Mouse (Mus musculus): Measurements from ENCODE around the gene Gm38655. TPM values are rescaled to one million over a fixed set of nuclear protein-coding genes. Genes with fewer than 3 reads are reported as not detected.
"Not testable (repeated sequence)": the region's sequence is repeated elsewhere in the genome, so short reads cannot be mapped to it uniquely, and the experiment has no call there.

Gene Gm38655
- polyA plus RNA-seq, 1 experiment from 2014 or later: not detected

DNA sequence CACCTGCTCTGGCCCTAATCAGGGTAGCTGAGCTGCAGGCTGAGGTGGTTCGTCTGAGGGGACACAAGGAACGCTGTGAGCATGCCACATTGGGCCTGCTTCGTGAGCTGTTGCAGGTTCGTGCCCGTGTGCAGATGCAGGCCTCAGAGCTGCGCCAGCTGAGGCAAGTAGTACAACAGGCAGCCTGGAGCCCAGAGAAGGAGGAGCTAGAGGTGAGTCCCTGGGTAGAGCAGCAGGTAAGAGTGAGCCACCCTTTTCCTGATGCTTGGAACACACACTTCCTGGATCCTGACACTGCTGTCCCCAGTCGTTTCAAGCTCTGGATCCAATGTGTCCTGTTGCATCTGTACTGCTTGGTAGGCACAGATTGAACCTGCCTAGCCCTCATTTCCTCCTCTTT is 11.9 kb downstream of the Gm38655 start:
- 76% methylated on average over 7 of the region's 7 CpGs for WGBS
- no peak overlapping the region for H3K9ac ChIP-seq
- H3K4me2 ChIP-seq (replicated peaks): no peak overlapping the region
- no peaks in the 10 kb centered on the region for H3K9me3 ChIP-seq (replicated peaks)
- H3K27me3 ChIP-seq: no peaks in the 10 kb centered on the region
- peaks cover 26% of the 10 kb centered on the region for H3K36me3 ChIP-seq
- H3K27ac ChIP-seq: no peak overlapping the region
- no peaks in the 10 kb centered on the region for H3K4me1 ChIP-seq
- no peak for ATAC-seq (ENCODE audit: low FRiP score)
- no peak overlapping the region for H3K4me3 ChIP-seq

DNA sequence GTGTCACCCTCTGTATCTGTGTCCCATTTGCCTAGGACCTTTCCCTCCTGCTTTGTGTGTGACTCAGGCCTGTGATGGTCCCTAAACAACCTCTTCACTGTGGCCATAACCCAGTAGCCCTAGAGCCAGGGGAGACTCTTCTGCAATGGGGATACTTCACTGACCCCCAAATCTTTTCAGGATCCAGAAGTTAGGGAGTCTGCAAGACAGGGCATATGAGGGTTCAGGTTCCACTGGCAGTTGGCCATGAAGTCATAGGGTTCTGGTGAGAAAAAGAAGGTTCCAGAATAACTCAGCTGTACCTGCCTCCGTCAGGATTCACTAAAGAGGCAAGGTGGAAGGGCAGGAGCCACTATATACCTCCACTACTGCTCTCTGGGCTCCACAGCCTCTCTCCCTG is 13.1 kb downstream of the Gm38655 start, which contains the start of gene Ccdc154:
Gene Ccdc154 (plus strand): TSS at position 301 of the 400 bp plus-strand sequence.
- no peak within 1 kb of the TSS for H3K4me2 ChIP-seq (replicated peaks)
- H3K4me1 ChIP-seq: no peaks in the 10 kb centered on the region
- WGBS: 90% methylated on average over 1 of the region's 1 CpGs
- H3K4me3 ChIP-seq: no peak within 1 kb of the TSS
- ATAC-seq (ENCODE audit: low FRiP score): no peak
- H3K9ac ChIP-seq: no peak within 1 kb of the TSS
- no peaks in the 10 kb centered on the region for H3K27me3 ChIP-seq
- peaks cover 36% of the 10 kb centered on the region for H3K36me3 ChIP-seq
- H3K9me3 ChIP-seq (replicated peaks): no peaks in the 10 kb centered on the region
- no peak within 1 kb of the TSS for H3K27ac ChIP-seq

DNA sequence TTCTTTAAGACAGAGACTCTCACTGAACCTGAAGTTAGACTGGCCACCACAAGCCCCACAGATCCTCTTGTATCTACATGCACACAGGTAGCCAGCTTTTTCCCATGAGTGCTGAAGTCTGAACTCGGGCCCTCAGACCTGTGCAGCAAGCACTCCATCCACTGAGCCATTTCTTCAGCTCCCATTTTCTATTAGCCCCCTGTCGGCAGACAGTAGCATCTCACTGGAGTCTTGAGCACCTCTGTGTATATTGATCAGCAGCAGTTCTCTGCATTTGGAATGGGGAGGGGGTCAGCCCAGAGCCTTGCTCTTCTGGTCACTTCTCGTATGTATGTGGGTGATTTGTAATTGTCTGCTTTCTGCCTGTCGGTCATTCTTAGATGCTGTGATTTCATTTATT is 35.3 kb downstream of the Gm38655 start:
- Histone ChIP-seq H3K36me3 (peaks cover 21% of the 10 kb centered on the region), H3K27me3 (no peaks in the 10 kb centered on the region), H3K9ac (no peak overlapping the region), H3K27ac (no peak overlapping the region), H3K9me3 (replicated peaks) (no peaks in the 10 kb centered on the region), H3K4me2 (replicated peaks) (no peak overlapping the region), H3K4me1 (peaks cover 7% of the 10 kb centered on the region; the same call in 1 of the 2 replicates), H3K4me3 (no peak overlapping the region)
- WGBS: 77% methylated on average over 4 of the region's 4 CpGs
- ATAC-seq (ENCODE audit: low FRiP score): no peak

DNA sequence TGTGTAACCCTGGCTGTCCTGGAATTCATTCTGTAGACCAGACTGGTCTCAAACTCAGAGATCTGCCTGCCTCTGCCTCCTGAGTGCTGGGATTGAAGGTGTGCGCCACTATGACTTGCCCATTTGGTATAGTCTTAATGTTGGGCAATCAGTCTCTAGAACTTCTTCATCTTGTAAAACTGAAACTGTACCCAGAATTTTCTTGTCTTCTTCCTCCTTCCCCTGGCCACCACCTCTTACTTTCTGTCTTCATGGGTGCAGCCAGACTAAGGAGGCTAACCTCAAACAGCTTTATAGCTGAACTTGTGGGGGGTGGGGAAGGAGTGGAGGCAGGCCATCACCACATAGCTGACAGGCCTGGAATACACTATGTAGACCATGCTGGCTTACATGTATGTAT is 36.5 kb downstream of the Gm38655 start:
- no peak overlapping the region for H3K4me3 ChIP-seq
- H3K9me3 ChIP-seq (replicated peaks): no peaks in the 10 kb centered on the region
- no peak overlapping the region for H3K27ac ChIP-seq
- ATAC-seq (ENCODE audit: low FRiP score): no peak
- H3K4me1 ChIP-seq: peaks cover 17% of the 10 kb centered on the region
- H3K27me3 ChIP-seq: no peaks in the 10 kb centered on the region
- H3K4me2 ChIP-seq (replicated peaks): no peak overlapping the region
- H3K9ac ChIP-seq: no peak overlapping the region
- WGBS: 100% methylated on average over 1 of the region's 1 CpGs
- peaks cover 11% of the 10 kb centered on the region for H3K36me3 ChIP-seq

DNA sequence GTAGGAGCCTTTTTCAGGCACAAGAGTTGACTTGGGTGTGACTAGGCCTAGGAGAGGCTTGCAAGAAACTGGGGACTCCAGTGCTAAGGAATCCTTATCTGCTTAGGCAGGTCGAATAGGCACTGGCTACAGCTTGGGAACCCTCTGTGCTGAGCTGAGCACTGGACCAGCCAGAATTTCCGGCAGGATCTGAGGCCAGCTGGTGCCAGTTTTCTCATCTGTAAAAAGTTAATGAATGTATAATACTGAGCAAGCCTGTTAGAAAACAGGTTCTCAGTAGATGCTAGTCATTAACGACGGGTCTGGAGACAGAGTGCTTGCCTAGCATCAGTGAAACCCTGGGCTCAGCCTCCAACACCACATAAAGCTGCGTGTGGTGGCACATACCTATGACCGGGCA is 39.6 kb downstream of the Gm38655 start:
- Histone ChIP-seq H3K9me3 (replicated peaks) (no peaks in the 10 kb centered on the region), H3K4me1 (peaks cover 17% of the 10 kb centered on the region), H3K4me2 (replicated peaks) (no peak overlapping the region), H3K36me3 (peaks cover 2% of the 10 kb centered on the region; the same call in 1 of the 2 replicates), H3K4me3 (no peak overlapping the region), H3K27ac (no peak overlapping the region), H3K9ac (no peak overlapping the region), H3K27me3 (no peaks in the 10 kb centered on the region)
- no peak for ATAC-seq (ENCODE audit: low FRiP score)
- WGBS: 93% methylated on average over 6 of the region's 6 CpGs

DNA sequence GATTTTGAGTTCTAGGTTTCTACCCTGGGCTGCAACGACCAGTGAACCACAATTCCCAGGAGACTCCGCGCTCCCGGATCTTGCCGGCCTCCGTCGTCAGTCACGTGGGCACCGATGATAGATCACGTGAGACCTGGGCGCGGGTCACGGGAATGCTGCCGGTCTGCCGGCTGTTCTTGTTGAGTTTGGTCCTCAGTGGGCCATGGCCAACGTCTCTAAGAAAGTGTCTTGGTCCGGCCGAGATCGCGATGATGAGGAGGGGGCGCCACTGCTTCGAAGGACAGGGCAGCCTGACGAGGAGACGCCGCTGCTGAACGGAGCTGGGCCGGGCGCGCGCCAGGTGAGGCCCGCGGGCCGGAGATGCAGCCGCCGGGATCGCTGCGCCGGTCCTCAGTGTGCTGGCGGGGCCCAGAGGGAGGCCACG is 42.0 kb downstream of the Gm38655 start, which contains the start of gene Clcn7:
Gene Clcn7 (plus strand): TSS at position 117 of the 424 bp plus-strand sequence.
- peaks cover 17% of the 10 kb centered on the region for H3K4me1 ChIP-seq
- no peak within 1 kb of the TSS for H3K27ac ChIP-seq
- WGBS: under 1% methylated on average over 36 of the region's 40 CpGs
- ATAC-seq (ENCODE audit: low FRiP score): peak; percentile 87
- H3K27me3 ChIP-seq: no peaks in the 10 kb centered on the region
- H3K4me3 ChIP-seq: peak within 1 kb of the TSS; percentile 89
- H3K9me3 ChIP-seq (replicated peaks): no peaks in the 10 kb centered on the region
- H3K4me2 ChIP-seq (replicated peaks): peak within 1 kb of the TSS; percentile 76
- peak within 1 kb of the TSS; percentile 80 for H3K9ac ChIP-seq
- H3K36me3 ChIP-seq: no peaks in the 10 kb centered on the region; the same call in 1 of the 2 replicates

DNA sequence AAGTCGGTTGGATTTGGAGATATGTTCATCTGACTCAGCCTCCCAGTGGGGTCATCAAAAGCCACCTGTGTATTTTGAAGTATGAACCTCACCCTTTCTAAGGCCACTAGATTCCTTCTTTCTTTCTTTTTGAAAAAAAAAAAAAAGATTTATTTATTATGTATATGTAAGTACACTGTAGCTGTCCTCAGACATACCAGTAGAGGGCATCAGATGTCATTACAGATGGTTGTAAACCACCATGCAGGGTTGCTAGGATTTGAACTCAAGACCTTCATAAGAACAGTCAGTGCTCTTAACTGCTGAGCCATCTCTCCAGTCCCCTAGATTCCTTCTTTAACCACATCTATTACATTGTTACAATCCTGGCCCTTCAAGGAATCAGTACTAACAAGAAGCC is 45.2 kb downstream of the Gm38655 start:
- Histone ChIP-seq H3K27ac (no peak overlapping the region), H3K4me1 (peaks cover 10% of the 10 kb centered on the region), H3K4me3 (no peak overlapping the region), H3K27me3 (no peaks in the 10 kb centered on the region), H3K4me2 (replicated peaks) (no peak overlapping the region), H3K9me3 (replicated peaks) (no peaks in the 10 kb centered on the region), H3K9ac (no peak overlapping the region), H3K36me3 (no peaks in the 10 kb centered on the region)
- ATAC-seq (ENCODE audit: low FRiP score): no peak
- 100% methylated on average over 1 of the region's 1 CpGs for WGBS

DNA sequence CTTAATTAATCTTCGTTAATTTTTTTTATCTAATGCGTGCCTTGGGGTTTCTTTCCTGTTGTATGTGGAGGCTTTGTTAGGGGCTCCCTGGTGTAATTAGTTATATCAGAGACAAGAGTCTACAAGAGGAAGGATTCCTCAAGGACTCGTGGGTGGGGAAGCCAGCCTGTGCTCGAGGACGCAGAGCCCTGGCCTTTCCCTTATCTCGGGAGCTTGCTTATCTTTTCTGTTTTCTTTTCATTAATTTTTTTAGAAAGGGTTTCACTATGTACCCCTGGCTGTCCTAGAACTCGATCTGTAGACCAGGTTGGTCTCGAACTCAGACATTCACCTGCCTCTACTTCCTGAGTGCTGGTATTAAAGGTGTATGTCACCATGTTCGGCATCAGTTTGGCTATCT is 47.6 kb downstream of the Gm38655 start:
- no peak overlapping the region for H3K9ac ChIP-seq
- no peaks in the 10 kb centered on the region for H3K9me3 ChIP-seq (replicated peaks)
- H3K4me2 ChIP-seq (replicated peaks): no peak overlapping the region
- WGBS: 80% methylated on average over 9 of the region's 9 CpGs
- no peak overlapping the region for H3K27ac ChIP-seq
- H3K4me3 ChIP-seq: no peak overlapping the region
- ATAC-seq (ENCODE audit: low FRiP score): no peak
- 0 out of 2 replicates have a peak, but pooled peaks cover 3% of the 10 kb centered on the region for H3K27me3 ChIP-seq
- no peaks in the 10 kb centered on the region for H3K4me1 ChIP-seq
- H3K36me3 ChIP-seq: no peaks in the 10 kb centered on the region

DNA sequence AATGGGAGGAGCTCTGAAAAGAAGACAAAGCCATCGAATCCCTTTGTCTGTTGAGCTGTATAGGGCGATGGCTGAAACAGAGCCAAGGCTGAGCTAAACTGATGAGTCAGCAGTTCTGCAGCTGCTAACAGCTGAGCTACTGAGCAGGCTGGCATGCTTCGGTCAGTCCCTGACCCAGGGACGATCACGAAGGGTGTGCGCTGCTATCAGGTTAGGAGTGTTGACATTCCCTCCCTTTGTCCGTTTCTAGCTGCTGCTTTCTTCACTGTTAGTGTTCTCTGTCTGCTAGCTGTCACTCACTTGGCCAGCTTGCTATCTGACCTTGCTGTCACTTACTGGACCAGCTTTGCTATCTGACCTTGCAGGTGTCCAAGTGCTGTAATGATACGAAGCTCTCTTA is 48.2 kb downstream of the Gm38655 start:
- 56% methylated on average over 8 of the region's 8 CpGs for WGBS
- H3K4me1 ChIP-seq: no peaks in the 10 kb centered on the region
- H3K9me3 ChIP-seq (replicated peaks): no peaks in the 10 kb centered on the region
- H3K27ac ChIP-seq: no peak overlapping the region
- H3K27me3 ChIP-seq: 0 out of 2 replicates have a peak, but pooled peaks cover 4% of the 10 kb centered on the region
- H3K4me3 ChIP-seq: no peak overlapping the region
- no peaks in the 10 kb centered on the region for H3K36me3 ChIP-seq
- no peak overlapping the region for H3K4me2 ChIP-seq (replicated peaks)
- ATAC-seq (ENCODE audit: low FRiP score): no peak
- H3K9ac ChIP-seq: no peak overlapping the region

DNA sequence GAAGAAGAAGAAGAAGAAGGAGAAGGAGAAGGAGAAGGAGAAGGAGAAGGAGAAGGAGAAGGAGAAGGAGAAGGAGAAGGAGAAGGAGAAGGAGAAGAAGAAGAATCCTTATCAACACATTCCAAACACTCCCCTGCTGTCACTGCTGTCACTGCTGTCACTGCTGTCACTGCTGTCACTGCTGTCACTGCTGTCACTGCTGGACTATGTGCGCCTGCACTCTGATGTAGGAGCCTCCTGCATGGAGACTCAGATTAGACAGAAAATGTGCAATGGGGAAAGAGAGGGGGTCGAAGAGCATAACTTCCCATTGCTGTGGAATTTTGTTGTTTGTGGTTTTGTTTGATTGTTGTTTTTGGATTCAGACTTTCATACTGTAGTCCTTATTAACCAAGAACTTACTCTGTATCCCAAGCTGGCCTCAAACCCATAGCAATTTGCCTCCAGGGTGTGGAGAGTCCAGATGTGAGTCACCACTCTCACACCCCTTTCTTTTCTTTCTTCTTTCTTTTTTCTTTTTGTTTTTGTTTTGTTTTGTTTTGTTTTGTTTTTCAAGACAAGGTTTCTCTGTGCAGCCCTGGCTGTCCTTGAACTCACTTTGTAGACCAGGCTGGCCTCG is 49.7 kb downstream of the Gm38655 start:
- not testable (repeated sequence) for H3K4me3 ChIP-seq; ATAC-seq (ENCODE audit: low FRiP score); H3K9me3 ChIP-seq (replicated peaks); H3K4me2 ChIP-seq (replicated peaks); H3K27ac ChIP-seq; H3K4me1 ChIP-seq; H3K36me3 ChIP-seq; H3K9ac ChIP-seq
- peaks cover 15% of the 10 kb centered on the region; the same call in 1 of the 2 replicates for H3K27me3 ChIP-seq
- 74% methylated on average over 3 of the region's 3 CpGs for WGBS

DNA sequence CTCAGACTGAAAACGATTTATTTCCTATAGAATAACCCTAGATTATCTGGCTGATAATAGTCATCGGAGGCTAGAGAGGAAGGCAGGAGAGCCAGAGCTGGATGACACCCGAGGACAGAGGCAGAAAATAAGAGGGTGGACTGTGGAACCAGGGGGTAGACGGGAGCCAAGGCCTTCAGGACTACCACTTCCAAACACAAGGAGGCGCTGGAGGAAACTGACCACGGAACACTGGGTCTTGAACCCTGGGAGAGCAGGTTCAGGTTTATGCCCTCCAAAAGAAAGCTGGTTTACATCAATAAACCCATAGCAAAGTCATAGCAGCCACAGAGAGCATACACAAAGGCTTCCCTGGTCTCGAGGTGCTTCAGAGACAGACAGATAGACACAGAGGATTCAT is 51.3 kb downstream of the Gm38655 start:
- peaks cover 17% of the 10 kb centered on the region; the same call in 1 of the 2 replicates for H3K27me3 ChIP-seq
- no peak overlapping the region for H3K4me3 ChIP-seq
- ATAC-seq (ENCODE audit: low FRiP score): no peak
- H3K27ac ChIP-seq: no peak overlapping the region
- no peak overlapping the region for H3K4me2 ChIP-seq (replicated peaks)
- H3K4me1 ChIP-seq: no peaks in the 10 kb centered on the region
- WGBS: 32% methylated on average over 7 of the region's 7 CpGs
- no peaks in the 10 kb centered on the region for H3K9me3 ChIP-seq (replicated peaks)
- H3K9ac ChIP-seq: no peak overlapping the region
- no peaks in the 10 kb centered on the region for H3K36me3 ChIP-seq

Measured in hindbrain, embryonic 12.5 days (tissue).